Mouse (Mus musculus) mouse embryonic stem cell (cell line): ENCODE measurements around the gene Synpr.

Experiments used
- in situ Hi-C, 2 experiments: fragments of 300-500 bp; cut with MboI; formaldehyde crosslinking; loops; 1 replicate in 1 of 2; 3 replicates in 1 of 2; pipeline ENCODE4 v1.14.3; 2019 to 2020; ENCODE audit warnings: low sequenced_read_pairs in 2 of 2, low pct_unique_long_range_greater_than_20kb in 1 of 2, mixed read lengths in 1 of 2; ENCODE audit not compliant: unreplicated experiment in 1 of 2

Gene Synpr

GRCm38 (mm10) chr14:13597204-13597603 is 312.6 kb downstream of the Synpr start:
- in situ Hi-C loops = no loop called here

GRCm38 (mm10) chr14:13620531-13620930 is 336.0 kb downstream of the Synpr start:
- in situ Hi-C loops = no loop called here

GRCm38 (mm10) chr14:13649865-13650264 is 365.3 kb downstream of the Synpr start:
- in situ Hi-C loops = no loop called here

GRCm38 (mm10) chr14:13651039-13651438 is 366.5 kb downstream of the Synpr start:
- in situ Hi-C loops = no loop called here

- in situ Hi-C loops = no loop called here
Measured at GRCm38 (mm10) chr14:13651541-13652298, 367.1 kb downstream of the Synpr start.
